Mouse (Mus musculus) embryonic fibroblast, embryonic 13.5 days (primary cell): ENCODE results near the gene Mllt3.

Experiments
- CTCF ChIP-seq: IDR thresholded peaks from 2 replicates; pipeline ENCODE4 v1.5.1; 2011; ENCODE audit warnings: mild to moderate bottlenecking, control low read depth, low read length, moderate library complexity, borderline replicate concordance; ENCODE audit not compliant: insufficient read depth
- POLR2A ChIP-seq: IDR thresholded peaks from 2 replicates; pipeline ENCODE4 v1.6.1; 2011; ENCODE audit warnings: low read depth, mild to moderate bottlenecking, control low read depth, low read length, moderate library complexity

GRCm38 (mm10) chr4:87859148-87859547, 174.0 kb downstream of the Mllt3 start:
- TF ChIP-seq POLR2A (no peak), CTCF (no peak)
